Mouse (Mus musculus) liver, adult 2 months (tissue): Measurements from ENCODE around the gene Wdr73. TPM values are rescaled to one million over a fixed set of nuclear protein-coding genes. Genes with fewer than 3 reads are reported as not detected.
A peak's percentile ranks its signal among the peaks of the same experiment; 100 is the strongest.

Source experiments
- DNase-seq: peaks from one replicate; pipeline ENCODE4 v3.0.0-alpha.2; 2011; ENCODE audit warnings: low read depth, low spot score; ENCODE audit errors: extremely low read depth
- H3K27ac ChIP-seq: fragments of 200-500 bp; replicated peaks from 2 replicates; pipeline ENCODE4 v1.5.1; 2012; ENCODE audit warnings: low read depth, mild to moderate bottlenecking, control low read depth, inconsistent platforms, low read length; ENCODE audit not compliant: insufficient read depth
- H3K27me3 ChIP-seq: fragments of 200-500 bp; 2 replicates; pipeline ENCODE4 v1.6.1; 2012; ENCODE audit warnings: mild to moderate bottlenecking, moderate library complexity, low read length, inconsistent platforms; ENCODE audit not compliant: control insufficient read depth, insufficient read depth
- H3K36me3 ChIP-seq: fragments of 200-500 bp; 2 replicates; pipeline ENCODE4 v1.6.1; 2012; ENCODE audit warnings: low read length, inconsistent platforms; ENCODE audit not compliant: control insufficient read depth, insufficient read depth
- H3K4me1 ChIP-seq: fragments of 200-500 bp; 2 replicates; pipeline ENCODE4 v1.6.1; 2011; ENCODE audit warnings: low read length; ENCODE audit not compliant: control insufficient read depth, insufficient read depth
- H3K4me3 ChIP-seq: fragments of 200-500 bp; 2 replicates; pipeline ENCODE4 v1.5.1; 2011; ENCODE audit warnings: low read depth, mild to moderate bottlenecking, control low read depth, low read length, moderate library complexity; ENCODE audit not compliant: insufficient read depth
- H3K79me2 ChIP-seq: fragments of 200-500 bp; 2 replicates; pipeline ENCODE4 v1.6.1; 2012; ENCODE audit warnings: inconsistent platforms, mild to moderate bottlenecking, low read length, moderate library complexity; ENCODE audit not compliant: control insufficient read depth, insufficient read depth
- H3K9ac ChIP-seq: fragments of 200-500 bp; 2 replicates; pipeline ENCODE4 v1.6.1; 2012; ENCODE audit warnings: low read depth, mild to moderate bottlenecking, control low read depth, inconsistent platforms, low read length
- CTCF ChIP-seq: fragments of 200-500 bp; IDR thresholded peaks from 2 replicates; pipeline ENCODE4 v1.5.1; 2011; ENCODE audit warnings: low read depth, low read length, control low read depth
- POLR2A ChIP-seq: fragments of 200-500 bp; IDR thresholded peaks from 2 replicates; pipeline ENCODE4 v1.6.1; 2011; ENCODE audit warnings: low read length, control low read depth; ENCODE audit not compliant: insufficient read depth; ENCODE audit errors: extremely low read depth
- WGBS: fragments of 180-500 bp; shearing (Covaris S2); methylation state at CpG from one replicate; pipeline ENCODE4 v1.1.7; 2018; 5-methylcytosine and 5-hydroxymethylcytosine counted together
- polyA plus RNA-seq: library from polyadenylated mRNA; depleted of rRNA; stranded (reverse); fragments of >200 nt; gene quantifications from 2 replicates; pipeline ENCODE4 v1.2.3, GENCODE M21; 2012
- total RNA-seq: library from RNA; depleted of rRNA; stranded (reverse); fragments of >200 nt; gene quantifications from 2 replicates; pipeline ENCODE4 v1.2.3, GENCODE M21; 2014

Gene Wdr73
- total and polyA plus RNA-seq, 2 experiments: 11.7 to 13.0 TPM

DNA sequence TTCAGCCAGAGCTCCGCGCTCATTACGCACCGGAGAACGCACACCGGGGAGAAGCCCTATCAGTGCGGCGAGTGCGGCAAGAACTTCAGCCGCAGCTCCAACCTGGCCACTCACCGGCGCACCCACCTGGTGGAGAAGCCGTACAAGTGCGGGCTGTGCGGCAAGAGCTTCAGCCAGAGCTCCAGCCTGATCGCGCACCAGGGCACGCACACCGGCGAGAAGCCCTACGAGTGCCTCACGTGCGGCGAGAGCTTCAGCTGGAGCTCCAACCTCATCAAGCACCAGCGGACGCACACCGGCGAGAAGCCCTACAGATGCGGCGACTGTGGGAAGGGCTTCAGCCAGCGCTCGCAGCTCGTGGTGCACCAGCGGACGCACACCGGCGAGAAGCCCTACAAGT lies 25.3 kb downstream of the Wdr73 start:
- Histone ChIP-seq H3K9ac (no peak overlapping the region), H3K79me2 (no peaks in the 10 kb centered on the region), H3K4me1 (peaks cover 5% of the 10 kb centered on the region), H3K4me3 (no peak overlapping the region), H3K36me3 (peaks cover 12% of the 10 kb centered on the region), H3K27ac (no peak overlapping the region), H3K27me3 (no peaks in the 10 kb centered on the region)
- TF ChIP-seq CTCF: no peak
- TF ChIP-seq POLR2A: no peak
- no peak for DNase-seq
- WGBS: 92% methylated on average over 37 of the region's 37 CpGs

DNA sequence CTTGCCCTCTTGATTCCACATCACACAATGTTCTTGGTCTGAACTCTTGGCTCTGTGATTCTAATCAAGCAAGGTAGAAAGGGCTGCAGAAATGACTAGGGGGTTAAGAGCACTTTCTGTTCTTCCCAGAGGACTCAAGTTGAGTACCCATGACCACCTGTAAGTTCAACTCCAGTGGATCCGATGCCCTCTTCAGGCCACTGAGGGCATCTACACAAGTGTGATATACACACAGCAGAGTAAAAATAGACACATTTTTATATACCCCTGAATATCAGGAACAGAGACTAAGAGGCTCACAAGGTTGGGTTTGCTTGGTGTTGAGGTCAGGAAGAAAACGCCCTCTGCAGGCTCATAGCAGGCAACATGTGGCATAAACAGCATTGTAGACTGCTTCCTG lies 27.4 kb downstream of the Wdr73 start:
- no peak for DNase-seq
- Histone ChIP-seq H3K27me3 (no peaks in the 10 kb centered on the region), H3K4me1 (peaks cover 5% of the 10 kb centered on the region), H3K27ac (peak overlapping the region; percentile 50; the same call in 1 of the 2 replicates), H3K9ac (no peak overlapping the region), H3K4me3 (no peak overlapping the region), H3K79me2 (no peaks in the 10 kb centered on the region; the same call in 1 of the 2 replicates), H3K36me3 (peaks cover 14% of the 10 kb centered on the region)
- WGBS: 95% methylated on average over 2 of the region's 2 CpGs
- TF ChIP-seq POLR2A: no peak
- no peak for TF ChIP-seq CTCF

DNA sequence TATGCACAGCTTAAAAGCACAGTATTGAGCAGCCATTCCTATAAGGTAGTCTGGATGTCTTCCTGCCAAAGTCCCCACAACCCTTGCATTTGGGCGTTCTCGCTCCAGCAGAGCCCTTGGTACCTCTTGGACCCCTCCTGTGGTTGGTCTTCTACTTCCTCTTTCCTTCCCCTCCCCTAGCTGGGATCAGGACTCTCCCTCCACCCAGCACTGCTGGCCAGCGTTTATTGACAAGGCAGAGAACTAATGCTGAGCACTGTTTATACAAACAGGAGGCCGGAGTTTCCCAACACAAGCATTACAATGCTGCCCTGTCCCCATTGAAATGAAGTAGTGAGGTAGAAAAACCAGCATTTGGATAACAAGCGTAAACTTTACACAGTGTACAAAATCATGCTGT lies 28.0 kb downstream of the Wdr73 start:
- Histone ChIP-seq H3K36me3 (peaks cover 17% of the 10 kb centered on the region), H3K4me3 (no peak overlapping the region), H3K4me1 (peaks cover 5% of the 10 kb centered on the region), H3K9ac (no peak overlapping the region), H3K27ac (peak overlapping the region; percentile 60), H3K27me3 (no peaks in the 10 kb centered on the region), H3K79me2 (no peaks in the 10 kb centered on the region; the same call in 1 of the 2 replicates)
- WGBS: 49% methylated on average over 5 of the region's 5 CpGs
- TF ChIP-seq CTCF (no peak), POLR2A (no peak)
- peak; percentile 69 for DNase-seq

DNA sequence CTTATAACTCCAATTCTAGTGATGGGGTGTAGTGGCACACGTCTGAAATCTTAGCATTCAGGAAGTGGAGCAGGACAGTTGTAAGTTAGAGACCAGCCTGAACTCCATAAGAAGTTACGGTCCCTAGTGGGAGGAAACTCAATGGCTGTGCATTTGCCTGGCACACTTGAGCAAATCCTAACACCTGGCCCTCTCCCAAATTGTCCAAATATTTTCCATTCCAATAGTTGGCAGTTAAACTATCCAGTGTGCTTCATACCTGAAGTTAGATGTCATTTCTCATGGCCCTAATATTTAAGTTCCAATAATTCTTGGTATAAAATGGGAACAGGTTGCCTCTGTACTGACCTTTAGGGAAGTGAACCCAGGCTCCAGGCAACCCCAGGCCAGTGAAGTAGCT lies 32.4 kb downstream of the Wdr73 start:
- TF ChIP-seq CTCF (no peak), POLR2A (no peak)
- H3K79me2 ChIP-seq: no peaks in the 10 kb centered on the region; the same call in 1 of the 2 replicates
- H3K27me3 ChIP-seq: no peaks in the 10 kb centered on the region
- DNase-seq: peak; percentile 29
- peaks cover 16% of the 10 kb centered on the region for H3K4me1 ChIP-seq
- WGBS: 84% methylated on average over 2 of the region's 2 CpGs
- H3K27ac ChIP-seq: no peak overlapping the region
- H3K36me3 ChIP-seq: peaks cover 7% of the 10 kb centered on the region
- H3K9ac ChIP-seq: no peak overlapping the region
- no peak overlapping the region for H3K4me3 ChIP-seq

DNA sequence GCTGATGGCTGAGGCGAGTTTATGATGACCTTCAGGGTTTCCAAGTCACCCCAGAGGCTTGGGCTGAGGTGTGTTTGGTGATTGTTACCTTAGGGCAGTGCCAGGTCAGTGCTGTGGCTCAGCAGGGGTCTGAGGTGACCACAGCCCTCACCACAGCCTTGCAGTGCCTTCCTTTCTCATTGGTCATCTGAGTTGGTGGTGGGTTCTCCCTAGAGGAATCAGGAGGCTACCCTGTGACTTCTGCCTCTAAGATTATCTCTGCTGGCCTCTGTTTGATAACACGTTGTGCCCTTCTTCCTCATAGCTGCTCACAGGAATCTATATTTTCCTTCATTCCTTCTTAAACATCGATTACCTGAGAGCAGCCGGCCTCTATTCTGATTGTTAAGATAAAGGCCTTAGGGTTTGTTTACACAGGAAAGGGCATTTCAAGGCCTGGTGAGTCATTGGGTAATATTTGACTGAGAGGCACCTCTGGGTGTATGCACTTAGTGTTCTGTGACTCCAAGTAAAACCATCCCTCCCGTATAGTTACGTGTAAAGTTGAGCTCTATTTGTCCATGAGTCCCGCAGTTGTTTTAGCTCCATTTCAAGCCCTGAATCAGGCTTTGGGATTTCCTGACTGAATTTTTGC lies 34.4 kb downstream of the Wdr73 start:
- Histone ChIP-seq H3K9ac (no peak overlapping the region), H3K4me3 (no peak overlapping the region)

DNA sequence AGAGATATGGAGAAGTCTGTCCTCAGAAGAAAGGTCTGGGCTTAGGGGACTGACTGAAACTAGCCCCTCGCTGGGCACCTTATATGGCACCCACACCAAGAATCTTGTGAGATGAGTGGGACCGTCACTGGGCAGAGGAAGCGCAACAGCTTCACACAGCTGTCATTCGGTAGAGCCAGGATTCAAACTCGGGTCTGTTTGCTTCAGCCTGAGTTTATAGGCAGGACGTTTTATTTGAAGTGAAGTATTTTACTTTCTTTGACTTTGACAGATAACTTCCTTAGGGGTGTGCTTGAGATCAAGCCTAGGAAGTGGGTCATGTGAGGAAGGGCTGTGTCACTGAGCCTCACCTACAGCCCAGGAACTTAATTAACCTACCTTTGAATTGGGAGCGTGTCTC lies 35.5 kb downstream of the Wdr73 start:
- peak overlapping the region; percentile 65 for H3K27ac ChIP-seq
- WGBS: 87% methylated on average over 7 of the region's 7 CpGs
- peaks cover 6% of the 10 kb centered on the region for H3K36me3 ChIP-seq
- H3K27me3 ChIP-seq: no peaks in the 10 kb centered on the region
- H3K9ac ChIP-seq: no peak overlapping the region
- no peak for DNase-seq
- peaks cover 20% of the 10 kb centered on the region for H3K4me1 ChIP-seq
- TF ChIP-seq CTCF (no peak), POLR2A (no peak)
- H3K4me3 ChIP-seq: no peak overlapping the region
- H3K79me2 ChIP-seq: peaks cover 6% of the 10 kb centered on the region

More for the DNA sequence above, 34.4 kb downstream of the Wdr73 start:
- TF ChIP-seq POLR2A (no peak), CTCF (no peak)
- peaks cover 16% of the 10 kb centered on the region for H3K4me1 ChIP-seq
- H3K79me2 ChIP-seq: peaks cover 6% of the 10 kb centered on the region
- WGBS: 22% methylated on average over 7 of the region's 7 CpGs
- DNase-seq: peak; percentile 87
- peaks cover 7% of the 10 kb centered on the region for H3K36me3 ChIP-seq
- H3K27ac ChIP-seq: peak overlapping the region; percentile 24
- H3K27me3 ChIP-seq: no peaks in the 10 kb centered on the region
